Comparison of ENCODE assay signal across 22 mouse cellular contexts in the genomic region with DNA sequence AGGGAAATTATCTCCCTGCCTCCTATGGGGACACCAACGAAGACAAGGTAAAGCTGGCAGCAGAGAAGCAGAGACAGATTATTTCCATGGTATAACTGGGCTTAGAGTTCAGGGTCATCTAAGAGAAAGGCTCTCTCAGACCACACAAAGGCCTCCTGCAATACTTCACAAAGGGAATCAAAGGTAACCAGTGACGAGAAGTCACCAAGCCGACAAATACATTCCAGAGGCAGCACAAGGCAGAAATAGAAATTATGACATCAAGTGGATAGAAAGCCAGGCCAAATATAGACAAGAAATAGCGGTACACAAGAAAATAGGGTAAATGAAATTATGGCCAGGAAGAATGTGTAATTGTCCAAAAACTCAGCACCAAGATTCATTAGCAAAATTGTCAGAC.
A peak's percentile ranks its signal among the peaks of the same experiment; 100 is the strongest.
DNase-seq lines count a peak whose midpoint lies in the region; ATAC-seq and TF ChIP-seq lines count a peak whose summit lies in the region.
"Had no signal": no experiment of that assay in that cellular context is flagged by ENCODE, and none has a peak within 500 bp of the region (broad histone marks: within the 10 kb centered on the region; RNA-seq: fewer than 3 reads in every experiment).

No protein-coding gene starts in this region.

- H3K27ac ChIP-seq in heart, embryonic 14.5 days (replicated peaks in 1 of 2; ENCODE audit: control insufficient read depth in 1 of 2, insufficient read depth in 1 of 2, low read depth in 2 of 2, low read length in 2 of 2): peak overlapping the region; percentile 25 to 70; a peak in 2 of 4 replicates
- H3K27ac ChIP-seq in heart, embryonic 16.5 days (ENCODE audit: low read length): peak overlapping the region; percentile 47
- H3K27ac ChIP-seq in heart, adult 2 months: no peak overlapping the region
- H3K27ac ChIP-seq: embryonic facial prominence, embryonic 13.5 days; embryonic facial prominence, embryonic 15.5 days; forebrain, embryonic 10.5 days; forebrain, embryonic 12.5 days had no signal

- ATAC-seq in heart, embryonic 14.5 days (ENCODE audit: insufficient number of reproducible peaks, insufficient read depth, low FRiP score, low read depth): no peak
- ATAC-seq in heart, embryonic 16.5 days (replicated peaks; ENCODE audit: extremely low read depth, insufficient read depth, low FRiP score): no peak
- ATAC-seq: forebrain, embryonic 16.5 days had no signal

- WGBS in heart, embryonic 14.5 days: 31% methylated on average over 4 of the region's 4 CpGs
- 25% methylated on average over 4 of the region's 4 CpGs for whole genome bisulfite sequencing in heart, embryonic 16.5 days
- 40% methylated on average over 4 of the region's 4 CpGs for WGBS in heart, adult 2 months

- H3K9ac ChIP-seq in heart, embryonic 14.5 days (ENCODE audit: low read length): no peak overlapping the region
- H3K9ac ChIP-seq in heart, embryonic 16.5 days (ENCODE audit: low read length): no peak overlapping the region
- no peak overlapping the region for H3K9ac ChIP-seq in heart, adult 2 months (ENCODE audit: low read depth, low read length)
- H3K9ac ChIP-seq: embryonic facial prominence, embryonic 13.5 days; embryonic facial prominence, embryonic 15.5 days; forebrain, embryonic 12.5 days had no signal

- H3K4me2 ChIP-seq in heart, embryonic 14.5 days (ENCODE audit: low read length): no peak overlapping the region
- H3K4me2 ChIP-seq in heart, embryonic 16.5 days (ENCODE audit: low read depth, low read length): 0 out of 2 replicates have a peak overlapping the region, but pooled peaks have one; percentile 5
- H3K4me2 ChIP-seq: embryonic facial prominence, embryonic 13.5 days; embryonic facial prominence, embryonic 15.5 days; forebrain, embryonic 12.5 days had no signal

- TF ChIP-seq CTCF in heart, adult 2 months (IDR thresholded peaks at IDR 0.05): no peak

- no peak for TF ChIP-seq EP300 in heart, adult 2 months (IDR thresholded peaks at IDR 0.05; ENCODE audit: insufficient read depth, low read depth, low read length)

- H3K36me3 ChIP-seq in heart, embryonic 14.5 days (ENCODE audit: control insufficient read depth, insufficient read depth, low read length): no peaks in the 10 kb centered on the region
- no peaks in the 10 kb centered on the region for H3K36me3 ChIP-seq in heart, embryonic 16.5 days (ENCODE audit: control insufficient read depth, insufficient read depth)
- H3K36me3 ChIP-seq in heart, adult 2 months (ENCODE audit: control insufficient read depth, insufficient read depth, low read length): no peaks in the 10 kb centered on the region
- H3K36me3 ChIP-seq: embryonic facial prominence, embryonic 13.5 days; embryonic facial prominence, embryonic 15.5 days; forebrain, embryonic 10.5 days; forebrain, embryonic 12.5 days had no signal

- no peak for DNase-seq in heart, adult 18-20 months
- no peak for DNase-seq in heart, postnatal 36 days
- DNase-seq in heart, postnatal 10 days: peak; percentile 9 to 10
- DNase-seq in heart, adult 2 months: no peak
- DNase-seq: adrenal gland, adult 2 months; adrenal gland, postnatal 10 days; adrenal gland, postnatal 25 days; cerebellum, adult 11 months; cerebellum, adult 18-20 months; cerebellum, adult 8-10 months; cerebellum, adult 9-11 months; cerebellum, postnatal 14 days; cerebellum, postnatal 36 days; embryo, embryonic 11 days had no signal

- no peaks in the 10 kb centered on the region for H3K27me3 ChIP-seq in heart, embryonic 14.5 days (ENCODE audit: control insufficient read depth, insufficient read depth, low read length)
- H3K27me3 ChIP-seq in heart, embryonic 16.5 days (ENCODE audit: control insufficient read depth, insufficient read depth, low read length): no peaks in the 10 kb centered on the region
- no peaks in the 10 kb centered on the region for H3K27me3 ChIP-seq in heart, adult 2 months (ENCODE audit: control insufficient read depth, insufficient read depth, low read length)
- H3K27me3 ChIP-seq: embryonic facial prominence, embryonic 13.5 days; embryonic facial prominence, embryonic 15.5 days; forebrain, embryonic 12.5 days had no signal

- no peak overlapping the region for H3K4me3 ChIP-seq in heart, embryonic 14.5 days (ENCODE audit: control insufficient read depth in 1 of 2, insufficient read depth in 1 of 2, low read depth in 1 of 2, low read length in 2 of 2)
- H3K4me3 ChIP-seq in heart, embryonic 16.5 days (ENCODE audit: low read length): no peak overlapping the region
- H3K4me3 ChIP-seq in heart, adult 2 months: no peak overlapping the region
- H3K4me3 ChIP-seq: embryonic facial prominence, embryonic 13.5 days; embryonic facial prominence, embryonic 15.5 days; erythroblast, embryonic 14.5 days; forebrain, embryonic 10.5 days; forebrain, embryonic 12.5 days had no signal

- no peak for TF ChIP-seq POLR2A in heart, adult 2 months (IDR thresholded peaks at IDR 0.05; ENCODE audit: insufficient read depth, low read depth, low read length)

- no peaks in the 10 kb centered on the region for H3K9me3 ChIP-seq in heart, embryonic 14.5 days (ENCODE audit: control insufficient read depth, low read length)
- no peaks in the 10 kb centered on the region for H3K9me3 ChIP-seq in heart, embryonic 16.5 days (replicated peaks; ENCODE audit: control insufficient read depth, low read length)
- H3K9me3 ChIP-seq: embryonic facial prominence, embryonic 13.5 days; embryonic facial prominence, embryonic 15.5 days; forebrain, embryonic 10.5 days; forebrain, embryonic 12.5 days had no signal

- peaks cover 3 to 7% of the 10 kb centered on the region in 2 experiments for H3K4me1 ChIP-seq in heart, embryonic 14.5 days (ENCODE audit: control insufficient read depth in 2 of 2, insufficient read depth in 2 of 2, low read length in 2 of 2)
- H3K4me1 ChIP-seq in heart, embryonic 16.5 days (ENCODE audit: control insufficient read depth, insufficient read depth, low read length): peaks cover 4% of the 10 kb centered on the region
- H3K4me1 ChIP-seq in heart, adult 2 months (ENCODE audit: control insufficient read depth, insufficient read depth, low read length): no peaks in the 10 kb centered on the region
- H3K4me1 ChIP-seq: embryonic facial prominence, embryonic 13.5 days; embryonic facial prominence, embryonic 15.5 days; forebrain, embryonic 10.5 days; forebrain, embryonic 12.5 days had no signal

- intact Hi-C loops in heart, postnatal 36 days (cut with DNase I): no loop called here
- intact Hi-C loops in heart, postnatal 10 days (cut with DNase I): no loop called here
- intact Hi-C loops in heart, adult 2 months (cut with DNase I): no loop called here

- H3K79me2 ChIP-seq in heart, adult 2 months (replicated peaks; ENCODE audit: control insufficient read depth, insufficient read depth, low read length): no peaks in the 10 kb centered on the region

Comparison
In these comparisons a context has a peak if more than half of its experiments do, and no peak if none do; other contexts are left out.
1. DNase-seq: peak in heart, postnatal 10 days (2 of 2); none in heart, adult 18-20 months (0 of 2), heart, postnatal 36 days (0 of 2) and heart, adult 2 months (0 of 2).